Mouse (Mus musculus): ENCODE data around the gene Theg. TPM values are rescaled to one million over a fixed set of nuclear protein-coding genes. Genes with fewer than 3 reads are reported as not detected.

Theg gene
- polyA plus RNA-seq, 1 experiment from 2014 or later: not detected

DNA sequence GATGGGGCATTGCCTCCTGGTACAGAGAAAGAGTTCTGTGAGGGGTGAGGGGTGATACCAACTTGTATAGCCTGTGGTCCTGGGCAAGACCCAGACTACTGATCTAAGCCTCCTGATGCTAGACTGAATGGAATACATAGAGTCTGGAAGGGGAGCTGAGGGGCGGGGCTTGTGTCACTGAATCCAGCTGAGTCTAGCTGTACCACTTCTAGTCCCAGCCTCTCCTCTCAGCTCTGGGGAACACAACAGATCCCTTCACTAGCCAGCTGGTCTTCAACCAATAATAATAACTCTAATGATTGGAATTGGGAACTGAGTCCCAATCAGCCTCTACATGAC, 27.1 kb upstream of the Theg start:
- H3K4me3 ChIP-seq (ENCODE audit: low read length): peak overlapping the region; percentile 61
- H3K9me3 ChIP-seq (ENCODE audit: low read length): no peaks in the 10 kb centered on the region
- no peaks in the 10 kb centered on the region for H3K36me3 ChIP-seq (ENCODE audit: insufficient read depth, low read length)
- peak; percentile 37; the same call in 1 of the 2 replicates for ATAC-seq (ENCODE audit: low FRiP score, low TSS enrichment)
- 93% methylated on average over 1 of the region's 1 CpGs for WGBS
- H3K4me2 ChIP-seq (replicated peaks; ENCODE audit: low read depth, low read length): peak overlapping the region; percentile 98
- H3K27me3 ChIP-seq (ENCODE audit: insufficient read depth, low read length): peaks cover 22% of the 10 kb centered on the region
- H3K27ac ChIP-seq (ENCODE audit: low read length): no peak overlapping the region
- H3K4me1 ChIP-seq (ENCODE audit: insufficient read depth, low read length): peaks cover 22% of the 10 kb centered on the region
- H3K9ac ChIP-seq (replicated peaks; ENCODE audit: low read length): peak overlapping the region; percentile 72

GRCm38 (mm10) chr10:79613578-79614304, 26.6 kb upstream of the Theg start, which contains the start of gene C2cd4c:
Gene C2cd4c (minus strand): TSS chr10:79614025.
- Histone ChIP-seq H3K9me3 (ENCODE audit: low read length) (no peaks in the 10 kb centered on the region), H3K4me2 (replicated peaks; ENCODE audit: low read depth, low read length) (peak within 1 kb of the TSS; percentile 98), H3K4me1 (ENCODE audit: insufficient read depth, low read length) (peaks cover 22% of the 10 kb centered on the region), H3K27ac (ENCODE audit: low read length) (no peak within 1 kb of the TSS), H3K36me3 (ENCODE audit: insufficient read depth, low read length) (no peaks in the 10 kb centered on the region), H3K9ac (replicated peaks; ENCODE audit: low read length) (peak within 1 kb of the TSS; percentile 72), H3K27me3 (ENCODE audit: insufficient read depth, low read length) (peaks cover 22% of the 10 kb centered on the region), H3K4me3 (ENCODE audit: low read length) (peak within 1 kb of the TSS; percentile 61)
- under 1% methylated on average over 51 of the region's 60 CpGs for WGBS
- peak; percentile 83 for ATAC-seq (ENCODE audit: low FRiP score, low TSS enrichment)

- WGBS: 10% methylated on average over 51 of the region's 51 CpGs
- Histone ChIP-seq H3K9me3 (ENCODE audit: low read length) (no peaks in the 10 kb centered on the region), H3K4me2 (replicated peaks; ENCODE audit: low read depth, low read length) (peak overlapping the region; percentile 35), H3K9ac (replicated peaks; ENCODE audit: low read length) (peak overlapping the region; percentile 27; the same call in 1 of the 2 replicates), H3K27ac (ENCODE audit: low read length) (no peak overlapping the region), H3K4me3 (ENCODE audit: low read length) (peak overlapping the region; percentile 24), H3K27me3 (ENCODE audit: insufficient read depth, low read length) (peaks cover 22% of the 10 kb centered on the region), H3K4me1 (ENCODE audit: insufficient read depth, low read length) (peaks cover 22% of the 10 kb centered on the region), H3K36me3 (ENCODE audit: insufficient read depth, low read length) (no peaks in the 10 kb centered on the region)
- ATAC-seq (ENCODE audit: low FRiP score, low TSS enrichment): peak; percentile 24; the same call in 1 of the 2 replicates
Measured at GRCm38 (mm10) chr10:79612192-79613135, 25.3 kb upstream of the Theg start.

DNA sequence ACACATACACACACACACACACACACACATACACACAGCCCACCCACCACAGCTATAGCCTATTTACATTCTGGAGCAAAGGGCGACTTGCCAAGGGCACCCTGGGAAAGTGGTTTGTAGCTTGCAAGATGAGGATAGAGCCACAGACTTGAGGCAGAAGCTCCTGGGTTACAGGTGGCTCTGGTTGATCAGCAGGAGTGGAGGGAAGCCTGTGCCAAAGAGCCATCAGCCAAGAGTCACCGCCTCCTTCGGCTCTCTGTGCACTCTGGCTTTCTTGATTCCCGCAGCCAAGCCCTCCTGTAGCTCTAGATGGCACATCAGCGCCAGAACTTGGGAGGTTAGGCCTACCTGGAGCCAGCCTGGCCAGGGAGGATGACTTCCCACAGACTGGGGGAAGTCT, 24.2 kb upstream of the Theg start:
- Histone ChIP-seq H3K4me3 (ENCODE audit: low read length) (no peak overlapping the region), H3K27ac (ENCODE audit: low read length) (no peak overlapping the region), H3K36me3 (ENCODE audit: insufficient read depth, low read length) (no peaks in the 10 kb centered on the region), H3K4me1 (ENCODE audit: insufficient read depth, low read length) (peaks cover 22% of the 10 kb centered on the region), H3K9ac (replicated peaks; ENCODE audit: low read length) (no peak overlapping the region), H3K9me3 (ENCODE audit: low read length) (no peaks in the 10 kb centered on the region), H3K27me3 (ENCODE audit: insufficient read depth, low read length) (peaks cover 22% of the 10 kb centered on the region), H3K4me2 (replicated peaks; ENCODE audit: low read depth, low read length) (no peak overlapping the region)
- WGBS: 35% methylated on average over 5 of the region's 5 CpGs
- no peak for ATAC-seq (ENCODE audit: low FRiP score, low TSS enrichment)

DNA sequence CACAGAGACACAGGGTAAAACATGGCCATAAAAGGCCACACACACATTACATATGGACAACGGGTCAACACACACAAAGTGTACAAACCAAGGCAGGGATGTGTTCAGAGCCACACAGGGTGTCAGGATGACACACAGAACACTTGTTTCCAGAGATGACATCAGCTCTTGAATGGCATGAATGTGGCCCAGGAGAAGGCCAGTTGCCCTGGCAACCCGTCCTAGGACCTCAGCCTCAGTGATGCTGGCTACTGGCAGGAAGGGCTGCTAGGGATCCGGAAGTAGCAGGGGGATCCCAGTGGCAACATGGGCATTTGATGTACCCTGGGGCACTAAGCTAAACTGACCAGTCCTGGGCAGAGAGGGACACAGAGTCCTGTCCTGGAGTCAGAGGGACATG, 22.1 kb upstream of the Theg start:
- H3K9ac ChIP-seq (replicated peaks; ENCODE audit: low read length): no peak overlapping the region
- no peak overlapping the region for H3K4me2 ChIP-seq (replicated peaks; ENCODE audit: low read depth, low read length)
- H3K4me1 ChIP-seq (ENCODE audit: insufficient read depth, low read length): peaks cover 22% of the 10 kb centered on the region
- no peak overlapping the region for H3K4me3 ChIP-seq (ENCODE audit: low read length)
- no peaks in the 10 kb centered on the region for H3K9me3 ChIP-seq (ENCODE audit: low read length)
- peaks cover 22% of the 10 kb centered on the region for H3K27me3 ChIP-seq (ENCODE audit: insufficient read depth, low read length)
- WGBS: 80% methylated on average over 3 of the region's 3 CpGs
- no peak overlapping the region for H3K27ac ChIP-seq (ENCODE audit: low read length)
- no peak for ATAC-seq (ENCODE audit: low FRiP score, low TSS enrichment)
- no peaks in the 10 kb centered on the region for H3K36me3 ChIP-seq (ENCODE audit: insufficient read depth, low read length)

GRCm38 (mm10) chr10:79607892-79608291, 20.8 kb upstream of the Theg start:
- Histone ChIP-seq H3K4me1 (ENCODE audit: insufficient read depth, low read length) (peaks cover 12% of the 10 kb centered on the region; the same call in 1 of the 2 replicates), H3K27me3 (ENCODE audit: insufficient read depth, low read length) (peaks cover 13% of the 10 kb centered on the region), H3K4me2 (replicated peaks; ENCODE audit: low read depth, low read length) (no peak overlapping the region), H3K4me3 (ENCODE audit: low read length) (no peak overlapping the region), H3K9ac (replicated peaks; ENCODE audit: low read length) (no peak overlapping the region), H3K27ac (ENCODE audit: low read length) (no peak overlapping the region), H3K9me3 (ENCODE audit: low read length) (no peaks in the 10 kb centered on the region), H3K36me3 (ENCODE audit: insufficient read depth, low read length) (no peaks in the 10 kb centered on the region)
- 31% methylated on average over 2 of the region's 2 CpGs for WGBS
- no peak for ATAC-seq (ENCODE audit: low FRiP score, low TSS enrichment)

- no peak overlapping the region for H3K9ac ChIP-seq (replicated peaks; ENCODE audit: low read length)
Measured at GRCm38 (mm10) chr10:79606537-79606936, 19.4 kb upstream of the Theg start.

DNA sequence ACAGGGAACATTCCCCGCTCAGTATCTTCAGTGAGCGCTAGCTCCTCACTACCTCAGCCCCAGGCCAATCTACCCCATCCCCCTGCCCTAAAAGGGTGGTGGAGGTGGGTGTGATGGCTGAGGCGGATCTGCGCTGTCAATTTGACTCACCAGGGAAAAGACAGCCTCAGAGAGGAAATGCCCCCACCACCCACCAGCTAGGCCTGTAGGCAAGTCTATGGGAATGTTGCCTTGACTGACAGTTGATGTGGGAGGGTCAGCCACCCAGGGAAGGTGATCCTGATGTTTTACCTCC, 10.8 kb upstream of the Theg start:
- no peaks in the 10 kb centered on the region for H3K36me3 ChIP-seq (ENCODE audit: insufficient read depth, low read length)
- H3K4me3 ChIP-seq (ENCODE audit: low read length): no peak overlapping the region
- no peak overlapping the region for H3K27ac ChIP-seq (ENCODE audit: low read length)
- no peak overlapping the region for H3K4me2 ChIP-seq (replicated peaks; ENCODE audit: low read depth, low read length)
- no peak for ATAC-seq (ENCODE audit: low FRiP score, low TSS enrichment)
- no peaks in the 10 kb centered on the region; the same call in 1 of the 2 replicates for H3K27me3 ChIP-seq (ENCODE audit: insufficient read depth, low read length)
- WGBS: 71% methylated on average over 4 of the region's 4 CpGs
- no peaks in the 10 kb centered on the region for H3K9me3 ChIP-seq (ENCODE audit: low read length)
- no peak overlapping the region for H3K9ac ChIP-seq (replicated peaks; ENCODE audit: low read length)
- no peaks in the 10 kb centered on the region for H3K4me1 ChIP-seq (ENCODE audit: insufficient read depth, low read length)

More at GRCm38 (mm10) chr10:79606537-79606936, 19.4 kb upstream of the Theg start:
- no peak for ATAC-seq (ENCODE audit: low FRiP score, low TSS enrichment)
- Histone ChIP-seq H3K27ac (ENCODE audit: low read length) (no peak overlapping the region), H3K27me3 (ENCODE audit: insufficient read depth, low read length) (no peaks in the 10 kb centered on the region), H3K4me3 (ENCODE audit: low read length) (no peak overlapping the region), H3K9me3 (ENCODE audit: low read length) (no peaks in the 10 kb centered on the region), H3K36me3 (ENCODE audit: insufficient read depth, low read length) (no peaks in the 10 kb centered on the region), H3K4me1 (ENCODE audit: insufficient read depth, low read length) (peaks cover under 1% of the 10 kb centered on the region; the same call in 1 of the 2 replicates), H3K4me2 (replicated peaks; ENCODE audit: low read depth, low read length) (no peak overlapping the region)
- WGBS: 80% methylated on average over 4 of the region's 4 CpGs

- ATAC-seq (ENCODE audit: low FRiP score, low TSS enrichment): no peak
- Histone ChIP-seq H3K9me3 (ENCODE audit: low read length) (no peaks in the 10 kb centered on the region), H3K4me3 (ENCODE audit: low read length) (no peak overlapping the region), H3K4me2 (replicated peaks; ENCODE audit: low read depth, low read length) (no peak overlapping the region), H3K27ac (ENCODE audit: low read length) (no peak overlapping the region), H3K4me1 (ENCODE audit: insufficient read depth, low read length) (no peaks in the 10 kb centered on the region), H3K9ac (replicated peaks; ENCODE audit: low read length) (0 out of 2 replicates have a peak overlapping the region, but pooled peaks have one; percentile 13), H3K27me3 (ENCODE audit: insufficient read depth, low read length) (no peaks in the 10 kb centered on the region; the same call in 1 of the 2 replicates), H3K36me3 (ENCODE audit: insufficient read depth, low read length) (no peaks in the 10 kb centered on the region)
- 44% methylated on average over 13 of the region's 13 CpGs for WGBS
Measured at GRCm38 (mm10) chr10:79597051-79597935, 10.2 kb upstream of the Theg start.
